Mouse (Mus musculus): ENCODE measurements around the gene Cox14. TPM values are rescaled to one million over a fixed set of nuclear protein-coding genes. Genes with fewer than 3 reads are reported as not detected.

The Cox14 gene
- polyA plus RNA-seq, 1 experiment = not detected

DNA sequence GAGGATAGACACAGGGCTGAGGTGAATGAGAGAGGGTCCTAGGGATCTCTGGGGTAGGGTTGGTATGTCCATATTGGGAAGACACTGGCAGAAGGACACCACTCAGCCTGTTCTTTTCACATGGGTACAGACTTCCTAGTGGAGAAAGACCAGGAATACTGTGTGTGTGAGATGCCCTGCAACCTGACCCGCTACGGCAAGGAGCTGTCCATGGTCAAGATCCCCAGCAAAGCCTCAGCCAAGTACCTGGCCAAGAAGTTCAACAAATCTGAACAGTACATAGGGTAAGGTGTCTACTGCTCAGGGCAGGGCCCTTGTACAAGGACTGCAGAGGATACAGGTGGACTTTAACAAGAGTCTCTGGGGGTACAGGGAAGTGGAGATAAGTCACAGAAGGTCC, 28.1 kb upstream of the Cox14 start:
- 69% methylated on average over 2 of the region's 2 CpGs for WGBS
- H3K4me1 ChIP-seq (ENCODE audit: control insufficient read depth, insufficient read depth, low read length) = peaks cover 22% of the 10 kb centered on the region
- H3K4me3 ChIP-seq (ENCODE audit: insufficient read depth, low read depth, low read length) = no peak overlapping the region
- TF ChIP-seq CTCF (IDR thresholded peaks at IDR 0.05; ENCODE audit: insufficient read depth, low read depth, low read length) = no peak
- TF ChIP-seq POLR2A (IDR thresholded peaks at IDR 0.05; ENCODE audit: insufficient read depth, low read depth, low read length) = no peak
- no peak overlapping the region for H3K27ac ChIP-seq (ENCODE audit: insufficient read depth, low read depth, low read length)

DNA sequence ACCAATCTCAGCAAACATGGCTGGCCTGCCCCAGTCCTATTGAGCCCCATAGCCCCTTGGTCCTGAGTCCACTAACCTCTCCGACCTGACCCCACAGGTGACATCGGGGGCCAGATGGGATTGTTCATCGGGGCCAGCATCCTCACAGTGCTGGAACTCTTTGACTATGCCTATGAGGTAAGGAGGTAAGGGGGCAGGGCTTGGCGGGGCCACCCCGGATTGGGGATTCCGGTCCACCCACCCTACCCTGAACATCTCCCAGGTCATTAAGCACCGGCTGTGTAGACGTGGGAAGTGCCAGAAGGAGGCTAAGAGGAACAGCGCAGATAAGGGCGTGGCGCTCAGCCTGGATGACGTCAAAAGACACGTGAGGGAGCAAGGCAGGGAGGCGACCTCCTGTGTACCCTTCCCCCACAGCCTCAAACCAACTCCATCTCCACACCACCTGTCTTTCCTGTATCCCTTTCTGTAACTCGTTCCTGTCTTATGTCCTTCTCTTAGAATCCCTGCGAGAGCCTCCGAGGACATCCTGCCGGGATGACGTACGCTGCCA, 26.8 kb upstream of the Cox14 start:
- WGBS = 33% methylated on average over 20 of the region's 20 CpGs
- Histone ChIP-seq H3K4me1 (ENCODE audit: control insufficient read depth, insufficient read depth, low read length) (peaks cover 21% of the 10 kb centered on the region), H3K27ac (ENCODE audit: insufficient read depth, low read depth, low read length) (no peak overlapping the region), H3K4me3 (ENCODE audit: insufficient read depth, low read depth, low read length) (no peak overlapping the region)
- TF ChIP-seq CTCF (IDR thresholded peaks at IDR 0.05; ENCODE audit: insufficient read depth, low read depth, low read length) (no peak), POLR2A (IDR thresholded peaks at IDR 0.05; ENCODE audit: insufficient read depth, low read depth, low read length) (no peak)

DNA sequence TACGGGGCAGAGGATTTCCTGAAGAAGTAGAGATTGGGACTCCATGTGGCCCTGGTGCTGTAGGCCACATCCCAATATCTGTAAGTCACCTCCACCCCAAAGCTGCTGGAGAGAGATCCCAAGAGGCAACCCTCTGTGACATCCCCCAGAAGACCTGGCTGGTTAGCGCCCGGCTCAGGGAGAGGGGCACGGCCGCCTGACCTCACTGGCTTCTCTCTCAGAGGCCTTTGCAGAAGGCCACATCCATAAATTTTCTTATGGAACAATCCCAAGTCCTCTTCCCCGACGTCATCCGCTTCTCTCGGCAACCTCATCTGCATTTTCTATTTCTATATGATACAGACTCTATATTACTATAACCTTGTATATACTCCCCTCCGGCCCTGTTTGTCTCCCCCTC, 25.7 kb upstream of the Cox14 start:
- no peak overlapping the region for H3K4me3 ChIP-seq (ENCODE audit: insufficient read depth, low read depth, low read length)

DNA sequence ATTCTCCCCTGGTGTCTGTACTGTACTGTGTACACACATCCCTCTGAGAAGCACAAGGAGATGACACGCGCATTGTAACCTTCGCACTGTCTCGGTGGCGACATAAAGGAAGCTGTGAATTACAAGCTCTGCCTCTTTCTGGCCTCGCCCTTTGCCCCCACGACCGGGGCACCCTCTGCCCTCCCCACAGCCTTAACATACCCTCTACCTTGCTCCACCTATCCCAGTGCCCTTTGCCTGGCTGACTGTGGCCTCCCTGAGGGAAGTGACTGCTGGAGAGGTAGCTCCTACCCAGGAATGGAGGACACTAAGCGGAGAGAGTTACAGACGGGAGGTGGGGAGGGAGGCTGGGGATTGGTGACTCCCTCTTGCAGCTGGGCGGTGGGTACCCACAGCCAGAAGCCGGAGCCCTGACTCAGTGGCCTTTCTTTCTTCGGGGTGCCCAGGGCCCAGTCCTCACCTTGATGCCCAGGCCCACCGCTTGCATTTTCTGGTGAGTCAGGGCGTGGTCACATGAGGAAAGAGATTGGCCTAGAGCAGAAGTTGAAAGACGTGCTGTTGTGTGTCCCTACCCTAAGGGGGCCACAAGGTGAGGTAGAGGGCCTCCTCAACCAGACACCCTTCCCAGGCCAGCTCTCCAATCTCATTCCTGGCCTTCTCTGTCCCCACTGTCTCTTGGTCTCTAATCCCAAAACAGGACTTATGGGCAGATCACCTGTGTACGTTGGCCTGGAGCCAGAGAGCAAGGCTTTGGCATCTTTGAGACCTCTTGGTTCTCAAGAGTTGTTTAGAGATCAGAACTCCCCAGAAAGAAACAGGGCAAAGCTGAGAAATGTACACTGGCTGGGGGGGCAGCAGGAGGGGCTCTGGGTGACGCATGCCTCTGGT, 25.0 kb upstream of the Cox14 start:
- TF ChIP-seq CTCF (IDR thresholded peaks at IDR 0.05; ENCODE audit: insufficient read depth, low read depth, low read length) = no peak
- no peak for TF ChIP-seq POLR2A (IDR thresholded peaks at IDR 0.05; ENCODE audit: insufficient read depth, low read depth, low read length)

More for the DNA sequence above, 25.7 kb upstream of the Cox14 start:
- Histone ChIP-seq H3K4me1 (ENCODE audit: control insufficient read depth, insufficient read depth, low read length) (peaks cover 31% of the 10 kb centered on the region), H3K27ac (ENCODE audit: insufficient read depth, low read depth, low read length) (no peak overlapping the region)
- no peak for TF ChIP-seq POLR2A (IDR thresholded peaks at IDR 0.05; ENCODE audit: insufficient read depth, low read depth, low read length)
- TF ChIP-seq CTCF (IDR thresholded peaks at IDR 0.05; ENCODE audit: insufficient read depth, low read depth, low read length) = no peak
- 84% methylated on average over 10 of the region's 10 CpGs for WGBS

DNA sequence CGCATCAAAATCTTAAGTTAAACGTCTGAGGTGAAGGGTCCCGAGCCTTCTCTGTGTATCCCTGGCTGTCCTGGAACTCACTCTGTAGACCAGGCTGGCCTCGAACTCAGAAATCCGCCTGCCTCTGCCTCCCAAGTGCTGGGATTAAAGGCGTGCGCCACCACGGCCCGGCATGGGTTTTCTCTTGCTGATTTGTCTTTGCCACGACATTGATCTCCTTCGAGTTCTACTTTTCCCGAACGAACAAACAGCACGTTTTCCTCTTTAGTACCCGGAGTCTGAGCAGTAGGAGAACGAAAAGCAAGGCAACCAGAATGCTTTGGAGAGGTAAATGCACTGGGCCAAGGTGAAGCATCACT, 23.8 kb upstream of the Cox14 start:
- Histone ChIP-seq H3K27ac (ENCODE audit: insufficient read depth, low read depth, low read length) (0 out of 2 replicates have a peak overlapping the region, but pooled peaks have one; percentile 16), H3K4me1 (ENCODE audit: control insufficient read depth, insufficient read depth, low read length) (peaks cover 35% of the 10 kb centered on the region), H3K4me3 (ENCODE audit: insufficient read depth, low read depth, low read length) (peak overlapping the region; percentile 83)
- WGBS = 36% methylated on average over 16 of the region's 16 CpGs

More for the DNA sequence above, 25.0 kb upstream of the Cox14 start:
- no peak overlapping the region for H3K4me3 ChIP-seq (ENCODE audit: insufficient read depth, low read depth, low read length)
- WGBS = 87% methylated on average over 18 of the region's 18 CpGs
- no peak overlapping the region for H3K27ac ChIP-seq (ENCODE audit: insufficient read depth, low read depth, low read length)
- H3K4me1 ChIP-seq (ENCODE audit: control insufficient read depth, insufficient read depth, low read length) = peaks cover 35% of the 10 kb centered on the region

DNA sequence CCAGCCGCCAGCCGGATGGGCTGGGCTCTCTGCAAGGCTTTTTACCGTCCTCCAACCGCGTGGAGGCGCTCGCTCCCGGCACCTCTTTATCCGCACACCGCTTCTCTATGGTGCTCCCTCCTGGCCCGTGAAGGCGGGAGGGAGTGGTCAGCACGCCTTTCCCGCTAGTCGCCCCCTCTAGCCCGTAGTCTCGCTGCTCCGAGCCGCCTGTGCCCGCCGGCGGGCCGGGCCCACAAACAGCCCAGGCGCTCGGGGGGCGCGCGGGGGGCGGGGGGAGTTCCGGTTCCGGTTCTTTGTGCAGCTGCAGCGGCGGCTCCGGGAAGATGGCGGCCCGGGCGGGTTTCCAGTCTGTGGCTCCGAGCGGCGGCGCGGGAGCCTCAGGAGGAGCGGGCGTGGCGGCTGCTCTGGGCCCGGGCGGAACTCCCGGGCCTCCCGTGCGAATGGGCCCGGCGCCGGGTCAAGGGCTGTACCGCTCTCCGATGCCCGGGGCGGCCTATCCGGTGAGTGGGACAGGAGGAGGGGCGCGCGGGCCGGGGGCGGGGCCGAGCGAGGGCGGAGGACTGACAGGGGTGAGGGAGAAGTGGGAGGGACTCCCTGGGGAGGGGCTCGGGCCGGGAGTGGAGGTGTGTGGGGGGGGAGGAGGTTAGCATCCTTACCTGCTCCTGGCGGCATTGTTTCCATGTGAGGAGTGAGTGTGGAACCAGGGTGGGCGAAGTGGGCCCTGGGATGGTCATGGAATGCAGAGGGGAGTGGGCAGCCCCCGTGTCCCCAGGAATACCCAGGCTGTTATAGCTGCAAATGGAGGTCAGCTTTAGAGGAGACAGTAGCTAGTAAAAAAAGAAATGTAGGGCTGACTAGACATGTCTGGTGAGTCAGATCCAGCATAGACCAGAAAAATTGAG, 23.2 kb upstream of the Cox14 start, which contains the start of gene Smarcd1:
Smarcd1 (plus strand) TSS at position 131 of the 902 bp plus-strand sequence.
- Histone ChIP-seq H3K27ac (ENCODE audit: insufficient read depth, low read depth, low read length) (peak within 1 kb of the TSS; percentile 97), H3K4me1 (ENCODE audit: control insufficient read depth, insufficient read depth, low read length) (peaks cover 37% of the 10 kb centered on the region), H3K4me3 (ENCODE audit: insufficient read depth, low read depth, low read length) (peak within 1 kb of the TSS; percentile 83)
- under 1% methylated on average over 70 of the region's 71 CpGs for WGBS
- TF ChIP-seq CTCF (IDR thresholded peaks at IDR 0.05; ENCODE audit: insufficient read depth, low read depth, low read length) (peak; percentile 90), POLR2A (IDR thresholded peaks at IDR 0.05; ENCODE audit: insufficient read depth, low read depth, low read length) (peak; percentile 63)

DNA sequence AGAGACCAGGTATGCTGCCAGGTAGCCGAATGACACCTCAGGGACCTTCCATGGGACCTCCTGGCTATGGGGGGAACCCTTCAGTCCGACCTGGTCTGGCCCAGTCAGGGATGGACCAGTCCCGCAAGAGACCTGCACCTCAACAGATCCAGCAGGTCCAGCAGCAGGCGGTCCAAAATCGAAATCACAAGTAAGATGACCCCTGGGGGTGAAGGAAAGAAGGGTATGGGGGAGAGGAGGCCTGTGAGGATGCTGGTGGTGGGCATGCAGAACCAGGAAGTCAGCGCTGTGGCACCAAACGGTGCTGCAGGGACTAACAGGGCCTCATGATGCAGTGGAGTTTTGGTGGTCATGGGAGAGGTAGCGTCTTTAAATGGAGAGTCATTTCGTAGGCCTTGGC, 22.3 kb upstream of the Cox14 start:
- WGBS = 37% methylated on average over 9 of the region's 9 CpGs
- peak overlapping the region; percentile 83 for H3K4me3 ChIP-seq (ENCODE audit: insufficient read depth, low read depth, low read length)
- H3K4me1 ChIP-seq (ENCODE audit: control insufficient read depth, insufficient read depth, low read length) = peaks cover 44% of the 10 kb centered on the region
- H3K27ac ChIP-seq (ENCODE audit: insufficient read depth, low read depth, low read length) = peak overlapping the region; percentile 97
- TF ChIP-seq CTCF (IDR thresholded peaks at IDR 0.05; ENCODE audit: insufficient read depth, low read depth, low read length) (no peak), POLR2A (IDR thresholded peaks at IDR 0.05; ENCODE audit: insufficient read depth, low read depth, low read length) (no peak)

DNA sequence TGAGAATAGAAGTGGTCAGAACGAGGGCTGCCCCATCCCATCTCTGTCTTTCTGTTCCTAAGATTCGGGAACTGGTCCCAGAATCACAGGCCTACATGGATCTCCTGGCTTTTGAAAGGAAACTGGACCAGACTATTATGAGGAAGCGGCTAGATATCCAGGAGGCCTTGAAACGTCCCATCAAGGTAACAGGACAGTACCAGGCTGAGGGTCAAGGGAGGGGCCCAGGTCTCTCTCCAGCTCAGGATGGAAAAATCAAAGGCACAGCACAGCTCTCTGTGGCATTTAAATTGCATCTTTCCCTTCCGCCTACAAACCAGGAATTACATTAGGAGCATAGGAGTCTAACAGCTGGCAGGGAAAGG, 21.8 kb upstream of the Cox14 start:
- peak overlapping the region; percentile 97 for H3K27ac ChIP-seq (ENCODE audit: insufficient read depth, low read depth, low read length)
- WGBS = 19% methylated on average over 5 of the region's 5 CpGs
- peak overlapping the region; percentile 83 for H3K4me3 ChIP-seq (ENCODE audit: insufficient read depth, low read depth, low read length)
- peaks cover 41% of the 10 kb centered on the region for H3K4me1 ChIP-seq (ENCODE audit: control insufficient read depth, insufficient read depth, low read length)
- no peak for TF ChIP-seq CTCF (IDR thresholded peaks at IDR 0.05; ENCODE audit: insufficient read depth, low read depth, low read length)
- TF ChIP-seq POLR2A (IDR thresholded peaks at IDR 0.05; ENCODE audit: insufficient read depth, low read depth, low read length) = no peak

Data from olfactory bulb, adult 2 months (tissue).